Mouse (Mus musculus) stomach, postnatal 0 days (tissue): ENCODE results near the gene Ildr2.

Experiments used
- CTCF ChIP-seq: IDR thresholded peaks from 2 replicates; pipeline ENCODE4 v1.5.1; 2016; ENCODE audit warnings: antibody characterized with exemption, low read depth, mild to moderate bottlenecking, moderate library complexity
- EP300 ChIP-seq: optimal IDR thresholded peaks from 2 replicates; pipeline ENCODE3; 2016; ENCODE audit warnings: antibody characterized with exemption

DNA sequence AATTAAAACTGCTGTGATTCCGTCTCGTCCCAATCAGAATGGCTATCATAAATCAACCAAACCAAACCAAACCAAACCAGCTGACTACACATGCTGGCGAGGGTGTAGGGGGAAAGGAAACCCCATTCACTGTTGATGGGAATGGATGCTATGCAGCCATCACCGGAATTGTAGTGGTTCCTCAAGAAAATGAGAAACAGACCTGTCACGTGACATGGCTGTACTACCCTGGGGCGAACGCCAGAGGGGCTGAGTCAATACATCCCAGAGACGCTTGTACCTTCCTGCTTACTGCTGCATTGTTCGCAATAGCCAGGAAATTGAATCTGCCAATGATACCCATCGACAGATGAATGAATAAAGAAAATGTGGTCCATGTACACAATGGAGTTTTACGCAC lies 95.8 kb downstream of the Ildr2 start:
- TF ChIP-seq CTCF = no peak
- no peak for TF ChIP-seq EP300
